Mouse (Mus musculus) embryonic facial prominence, embryonic 14.5 days (tissue): ENCODE data around the gene Cst6. TPM values are rescaled to one million over a fixed set of nuclear protein-coding genes. Genes with fewer than 3 reads are reported as not detected.
A peak's percentile ranks its signal among the peaks of the same experiment; 100 is the strongest.

Source experiments
- ATAC-seq: fragments of 200-750 bp; cut with Nextera tagmentation; 2 replicates; pipeline ENCODE4 v1.8.0; 2017; ENCODE audit warnings: low read depth, moderate number of reproducible peaks, moderate TSS enrichment
- DNase-seq: peaks from one replicate; pipeline ENCODE4 v3.0.0-alpha.2; 2015; ENCODE audit warnings: low spot score
- H3K27ac ChIP-seq: fragments of 300-500 bp; sonication (generic); replicated peaks from 2 replicates; pipeline ENCODE4 v1.5.1; 2014; ENCODE audit warnings: low read depth, mild to moderate bottlenecking, low read length, moderate library complexity
- H3K27me3 ChIP-seq: fragments of 300-500 bp; sonication (generic); replicated peaks from 2 replicates; pipeline ENCODE4 v1.6.1; 2014; ENCODE audit warnings: low read length; ENCODE audit not compliant: control insufficient read depth, insufficient read depth
- H3K36me3 ChIP-seq: fragments of 300-500 bp; sonication (generic); 2 replicates; pipeline ENCODE4 v1.6.1; 2014; ENCODE audit warnings: low read length, mixed read lengths; ENCODE audit not compliant: control insufficient read depth, insufficient read depth
- H3K4me1 ChIP-seq: fragments of 300-500 bp; sonication (generic); 2 replicates; pipeline ENCODE4 v1.6.1; 2014; ENCODE audit warnings: antibody characterized with exemption, low read length; ENCODE audit not compliant: control insufficient read depth, insufficient read depth
- H3K4me2 ChIP-seq: fragments of 300-500 bp; sonication (generic); 2 replicates; pipeline ENCODE4 v1.6.1; 2014; ENCODE audit warnings: low read depth, mild to moderate bottlenecking, low read length, moderate library complexity, mixed read lengths
- H3K4me3 ChIP-seq: fragments of 300-500 bp; sonication (generic); 2 replicates; pipeline ENCODE4 v1.5.1; 2014; ENCODE audit warnings: low read depth, mild to moderate bottlenecking, low read length
- H3K9ac ChIP-seq: fragments of 300-500 bp; sonication (generic); 2 replicates; pipeline ENCODE4 v1.6.1; 2014; ENCODE audit warnings: low read depth, mild to moderate bottlenecking, low read length, moderate library complexity, mixed read lengths
- H3K9me3 ChIP-seq: fragments of 300-500 bp; sonication (generic); 2 replicates; pipeline ENCODE4 v1.6.1; 2016; ENCODE audit warnings: low read length; ENCODE audit not compliant: control insufficient read depth
- WGBS: fragments of 180-500 bp; shearing (Covaris S2); extraction: QIAGEN DNeasy Blood & Tissue Kit; methylation state at CpG from one replicate; pipeline ENCODE4 v1.1.7; 2014; 5-methylcytosine and 5-hydroxymethylcytosine counted together
- polyA plus RNA-seq: library from polyadenylated mRNA; unstranded; fragments of >200 nt; fragmentation: Nextera tagmentation; extraction: Ambion mirVana; gene quantifications from 2 replicates; pipeline ENCODE4 v1.2.1, GENCODE M21; 2014

The Cst6 gene
- polyA plus RNA-seq, 1 experiment from 2014 or later = 9.2 TPM

DNA sequence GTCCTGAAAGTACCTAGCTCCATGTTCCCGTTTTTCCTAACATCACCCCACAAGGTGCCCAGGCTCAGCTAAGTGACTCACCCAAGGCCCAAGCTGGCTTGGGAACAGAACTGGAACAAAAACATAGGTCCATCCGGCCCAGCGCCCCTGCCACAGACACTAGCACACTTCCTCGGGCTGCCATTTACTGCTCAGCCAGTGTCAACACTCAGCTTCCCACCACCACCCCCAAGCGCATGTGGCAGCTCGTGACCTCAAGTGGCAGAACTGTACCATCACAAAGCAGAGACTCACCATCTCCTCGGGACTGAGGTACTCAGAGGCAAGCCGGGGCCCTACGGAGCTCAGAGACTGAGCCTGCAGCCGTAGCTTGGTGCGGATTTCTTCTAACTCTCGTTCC lies 34.0 kb upstream of the Cst6 start:
- Histone ChIP-seq H3K4me2 (no peak overlapping the region), H3K27me3 (peaks cover 4% of the 10 kb centered on the region), H3K4me3 (no peak overlapping the region), H3K36me3 (peaks cover 75% of the 10 kb centered on the region), H3K27ac (no peak overlapping the region), H3K9ac (no peak overlapping the region), H3K9me3 (no peaks in the 10 kb centered on the region), H3K4me1 (peaks cover 6% of the 10 kb centered on the region)
- no peak for DNase-seq
- WGBS = 90% methylated on average over 12 of the region's 12 CpGs
- no peak for ATAC-seq

DNA sequence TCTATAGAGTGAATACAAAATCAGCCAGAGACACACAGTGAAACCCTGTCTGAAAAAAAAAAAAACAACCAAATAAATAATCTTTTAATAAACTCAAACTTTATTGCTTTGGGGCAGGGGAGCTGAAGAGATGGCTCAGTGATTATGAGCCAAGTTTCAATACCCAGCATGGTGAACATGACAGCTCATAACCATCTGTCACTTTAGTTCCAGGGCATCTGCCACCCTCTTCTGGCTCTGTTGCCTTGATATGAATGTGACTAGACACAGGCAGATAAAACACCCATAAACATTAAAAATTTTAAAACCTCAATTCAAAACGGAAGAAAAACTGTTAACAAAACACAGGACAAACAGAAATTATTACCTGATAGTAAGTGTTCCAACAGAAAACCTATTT lies 28.1 kb upstream of the Cst6 start:
- Histone ChIP-seq H3K9me3 (no peaks in the 10 kb centered on the region), H3K4me3 (no peak overlapping the region), H3K27me3 (no peaks in the 10 kb centered on the region), H3K4me1 (no peaks in the 10 kb centered on the region), H3K4me2 (no peak overlapping the region), H3K27ac (no peak overlapping the region), H3K9ac (no peak overlapping the region), H3K36me3 (peaks cover 55% of the 10 kb centered on the region)
- ATAC-seq (no peak), DNase-seq (no peak)
- WGBS = 97% methylated on average over 1 of the region's 1 CpGs

DNA sequence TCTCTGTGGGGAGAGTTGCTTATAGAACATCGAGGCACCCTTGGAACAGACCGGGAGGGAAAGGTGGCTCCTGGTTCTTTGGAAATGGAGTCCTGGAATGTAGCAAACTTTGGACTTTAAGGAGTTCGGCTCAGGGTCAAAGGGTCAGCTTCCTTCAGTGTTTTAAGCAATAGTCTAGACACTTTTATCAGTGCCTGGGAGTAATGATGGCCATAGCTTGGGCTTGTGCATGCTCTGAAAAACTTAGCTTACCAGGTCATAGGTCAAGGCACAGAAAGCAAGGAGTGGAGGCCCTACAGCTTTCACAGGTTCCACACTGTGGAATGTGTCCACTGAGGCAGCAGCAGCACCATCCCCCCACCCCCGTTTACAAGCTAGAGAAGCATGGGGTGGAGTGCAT lies 25.4 kb upstream of the Cst6 start:
- H3K4me3 ChIP-seq = no peak overlapping the region

DNA sequence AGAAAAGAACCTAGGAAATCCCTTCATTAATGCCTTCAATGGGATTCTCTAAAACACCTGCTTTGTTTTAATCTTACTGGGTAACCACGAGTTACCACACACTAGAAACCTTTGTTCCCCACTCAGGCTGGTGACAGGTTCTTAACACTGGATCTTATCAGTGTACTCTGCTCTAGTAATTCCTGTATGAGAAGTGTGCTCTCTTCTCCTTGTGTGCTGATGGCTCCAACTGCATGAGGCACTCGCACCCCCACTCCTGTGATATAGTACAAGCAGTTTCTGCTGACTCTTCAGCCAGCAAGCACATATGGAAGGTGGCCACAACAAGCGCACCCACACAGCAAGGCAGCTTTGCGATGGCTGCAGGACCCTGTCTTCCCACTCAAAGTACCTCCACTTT lies 24.8 kb upstream of the Cst6 start:
- H3K9me3 ChIP-seq = no peaks in the 10 kb centered on the region
- no peak overlapping the region for H3K9ac ChIP-seq
- H3K4me3 ChIP-seq = no peak overlapping the region
- H3K4me1 ChIP-seq = no peaks in the 10 kb centered on the region
- peaks cover 53% of the 10 kb centered on the region for H3K36me3 ChIP-seq
- no peak overlapping the region for H3K4me2 ChIP-seq
- DNase-seq (no peak), ATAC-seq (no peak)
- H3K27ac ChIP-seq = no peak overlapping the region
- WGBS = 86% methylated on average over 4 of the region's 4 CpGs
- H3K27me3 ChIP-seq = no peaks in the 10 kb centered on the region

More for the DNA sequence above, 25.4 kb upstream of the Cst6 start:
- DNase-seq (no peak), ATAC-seq (no peak)
- WGBS = 82% methylated on average over 4 of the region's 4 CpGs
- no peak overlapping the region for H3K4me2 ChIP-seq
- no peaks in the 10 kb centered on the region for H3K9me3 ChIP-seq
- H3K36me3 ChIP-seq = peaks cover 53% of the 10 kb centered on the region
- H3K4me1 ChIP-seq = no peaks in the 10 kb centered on the region
- H3K27me3 ChIP-seq = no peaks in the 10 kb centered on the region
- no peak overlapping the region for H3K27ac ChIP-seq
- no peak overlapping the region for H3K9ac ChIP-seq

DNA sequence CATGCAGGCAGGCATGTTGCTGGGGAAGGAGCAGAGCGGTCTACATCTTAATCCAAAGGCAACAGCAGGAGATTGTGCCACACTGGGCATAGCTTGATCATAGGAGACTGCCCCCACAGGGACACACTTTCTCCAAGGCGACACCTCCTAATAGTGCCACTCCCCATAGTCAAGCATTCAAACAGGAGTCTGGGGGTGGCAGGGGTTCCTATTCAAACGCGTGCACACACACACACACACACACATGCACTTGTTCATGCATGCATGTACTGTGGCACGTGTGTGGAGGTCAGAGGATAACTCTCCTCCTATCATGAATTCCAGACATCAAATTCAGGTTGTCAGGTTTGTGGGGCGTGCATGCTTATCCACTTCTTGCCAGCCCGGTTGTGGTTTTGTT lies 23.4 kb upstream of the Cst6 start:
- peaks cover 4% of the 10 kb centered on the region for H3K4me1 ChIP-seq
- ATAC-seq (no peak), DNase-seq (no peak)
- no peaks in the 10 kb centered on the region for H3K27me3 ChIP-seq
- H3K4me2 ChIP-seq = no peak overlapping the region
- no peak overlapping the region for H3K4me3 ChIP-seq
- H3K36me3 ChIP-seq = peaks cover 50% of the 10 kb centered on the region
- H3K9me3 ChIP-seq = no peaks in the 10 kb centered on the region
- H3K27ac ChIP-seq = no peak overlapping the region
- H3K9ac ChIP-seq = no peak overlapping the region
- 93% methylated on average over 7 of the region's 7 CpGs for WGBS

DNA sequence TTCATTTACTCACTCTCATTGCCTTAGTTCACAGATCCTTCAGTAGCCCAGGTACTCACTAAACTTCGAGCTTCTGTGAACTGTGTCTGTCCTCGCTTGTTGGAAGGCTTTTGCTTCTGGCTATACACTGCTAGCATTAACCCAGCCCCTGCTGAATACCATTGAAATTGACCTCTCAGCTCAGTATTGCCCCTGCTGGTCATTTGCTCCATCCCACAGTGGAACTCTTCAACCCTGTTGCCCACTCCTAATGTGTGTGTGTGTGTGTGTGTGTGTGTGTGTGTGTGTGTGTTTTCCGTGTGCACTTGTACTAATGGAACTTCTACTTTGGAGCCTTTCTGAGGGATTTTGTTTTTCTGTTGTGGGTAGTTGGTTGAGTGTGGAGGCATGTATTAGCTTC lies 21.6 kb upstream of the Cst6 start:
- H3K36me3 ChIP-seq = peaks cover 47% of the 10 kb centered on the region
- 88% methylated on average over 3 of the region's 3 CpGs for WGBS
- ATAC-seq = no peak

DNA sequence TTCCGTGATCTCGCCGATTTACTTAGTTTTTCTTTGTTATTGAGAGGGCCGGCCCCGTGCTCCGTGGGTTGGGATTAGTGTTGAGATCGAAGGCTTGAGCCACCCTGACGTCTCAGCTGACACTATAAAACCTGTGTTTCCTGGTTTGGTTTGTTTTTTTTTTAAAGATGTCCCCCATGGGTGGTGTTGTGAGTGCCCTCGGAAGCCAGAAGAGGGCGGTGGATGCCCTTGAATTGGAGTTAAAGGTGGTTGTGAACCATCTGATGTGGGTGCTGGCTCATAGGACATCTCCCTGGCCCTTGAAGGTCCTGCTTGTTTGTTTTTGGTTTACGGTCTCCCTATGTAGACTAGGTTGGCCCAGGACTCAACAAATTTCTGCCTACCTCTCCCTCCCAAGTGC lies 18.1 kb upstream of the Cst6 start:
- Histone ChIP-seq H3K4me3 (peak overlapping the region; percentile 97), H3K36me3 (peaks cover 58% of the 10 kb centered on the region), H3K9ac (peak overlapping the region; percentile 83), H3K4me2 (peak overlapping the region; percentile 95), H3K4me1 (peaks cover 13% of the 10 kb centered on the region), H3K27ac (peak overlapping the region; percentile 94), H3K9me3 (no peaks in the 10 kb centered on the region), H3K27me3 (no peaks in the 10 kb centered on the region)
- ATAC-seq (no peak), DNase-seq (no peak)
- WGBS = 12% methylated on average over 11 of the region's 11 CpGs

More for the DNA sequence above, 21.6 kb upstream of the Cst6 start:
- Histone ChIP-seq H3K9me3 (no peaks in the 10 kb centered on the region), H3K27me3 (no peaks in the 10 kb centered on the region), H3K27ac (no peak overlapping the region), H3K9ac (no peak overlapping the region), H3K4me1 (peaks cover 7% of the 10 kb centered on the region), H3K4me2 (no peak overlapping the region), H3K4me3 (no peak overlapping the region)
- DNase-seq = no peak

DNA sequence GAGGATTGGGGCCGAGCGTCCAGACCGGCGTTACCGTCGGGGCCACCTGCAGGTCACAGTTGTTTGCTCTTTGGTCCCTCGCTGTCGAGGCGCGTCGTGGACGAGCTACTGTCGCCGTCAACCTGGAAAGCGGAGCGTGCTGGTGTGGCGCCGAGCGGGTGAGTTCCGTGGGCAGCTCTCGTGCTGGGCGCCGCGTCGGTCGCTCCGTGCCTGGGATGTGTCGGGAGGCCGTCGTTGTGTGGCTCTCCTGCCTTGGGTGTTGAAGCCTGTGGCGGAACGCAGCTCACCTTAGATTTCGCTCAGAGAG lies 17.6 kb upstream of the Cst6 start, which contains the start of gene Banf1:
Gene Banf1 (minus strand): TSS at position 116 of the 307 bp plus-strand sequence.
- Histone ChIP-seq H3K4me2 (peak within 1 kb of the TSS; percentile 95), H3K4me3 (peak within 1 kb of the TSS; percentile 97), H3K36me3 (peaks cover 53% of the 10 kb centered on the region), H3K27ac (peak within 1 kb of the TSS; percentile 94), H3K9ac (peak within 1 kb of the TSS; percentile 83), H3K4me1 (peaks cover 13% of the 10 kb centered on the region), H3K9me3 (no peaks in the 10 kb centered on the region), H3K27me3 (no peaks in the 10 kb centered on the region)
- DNase-seq = no peak
- 0% methylated on average over 14 of the region's 33 CpGs for WGBS
- peak; percentile 0; the same call in 1 of the 2 replicates for ATAC-seq

DNA sequence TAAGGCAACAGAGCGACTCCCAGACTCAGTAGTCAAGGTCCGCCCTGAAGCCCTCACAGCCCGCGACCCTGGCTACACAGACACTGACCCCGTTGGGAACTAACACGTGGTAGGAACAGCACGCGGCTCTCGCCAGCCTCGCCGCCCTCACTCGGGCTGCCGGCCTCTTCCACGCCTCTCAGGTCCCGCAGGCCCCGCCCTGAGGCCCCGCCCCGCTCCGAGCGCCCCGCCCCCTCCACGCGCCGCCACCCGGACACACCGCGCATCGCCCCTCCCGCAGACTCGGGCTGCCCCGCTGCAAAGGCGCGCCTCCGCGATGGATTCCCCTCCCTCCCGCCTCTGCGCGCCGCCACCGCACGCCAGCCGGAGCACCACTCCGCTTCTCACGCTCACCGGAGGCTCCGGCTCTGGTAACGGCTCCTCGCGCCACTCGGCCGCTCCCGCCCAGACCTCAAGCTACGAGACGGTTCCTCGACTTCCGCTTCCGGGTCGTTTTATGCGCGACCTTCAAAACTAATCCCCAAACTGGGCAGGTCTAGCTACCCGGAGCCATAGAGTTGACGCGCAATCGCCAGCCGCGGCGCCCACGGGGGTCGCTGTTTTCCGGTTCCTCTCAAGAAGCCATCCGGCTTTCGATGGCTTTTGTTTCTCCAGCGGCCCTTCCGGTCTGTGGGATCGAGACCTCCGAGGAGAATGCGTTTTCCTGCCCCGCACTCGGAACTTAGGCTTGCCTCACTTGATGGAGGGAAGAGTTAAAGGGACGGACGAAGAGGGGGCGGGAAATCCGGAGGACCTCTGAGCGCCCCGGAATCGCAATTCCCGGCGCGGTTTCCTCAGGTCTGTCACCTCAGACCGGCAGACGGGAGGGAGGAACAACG lies 17.0 kb upstream of the Cst6 start, which contains the start of gene Eif1ad:
Gene Eif1ad (plus strand): TSS at position 567 of the 878 bp plus-strand sequence.
- Histone ChIP-seq H3K4me1 (peaks cover 13% of the 10 kb centered on the region), H3K9ac (peak within 1 kb of the TSS; percentile 83), H3K4me2 (peak within 1 kb of the TSS; percentile 95), H3K27me3 (no peaks in the 10 kb centered on the region), H3K36me3 (peaks cover 47% of the 10 kb centered on the region), H3K9me3 (no peaks in the 10 kb centered on the region), H3K27ac (peak within 1 kb of the TSS; percentile 94), H3K4me3 (peak within 1 kb of the TSS; percentile 97)
- peak; percentile 96 for ATAC-seq
- under 1% methylated on average over 64 of the region's 92 CpGs for WGBS
- peak; percentile 99 for DNase-seq
